Mouse (Mus musculus) erythroblast, embryonic 14.5 days (primary cell): ENCODE results near the gene Gm1527.

Source experiments
- GATA1 ChIP-seq: IDR thresholded peaks from 2 replicates; pipeline ENCODE4 v1.6.1; 2012; ENCODE audit warnings: low read length, inconsistent platforms, mixed read lengths
- TAL1 ChIP-seq: IDR thresholded peaks from 3 replicates; pipeline ENCODE4 v1.6.1; 2012; ENCODE audit warnings: low read length, inconsistent platforms, mixed read lengths

GRCm38 (mm10) chr3:28968851-28969250 lies 76.4 kb downstream of the Gm1527 start:
- TF ChIP-seq TAL1: no peak
- TF ChIP-seq GATA1: no peak
